Mouse (Mus musculus) frontal cortex, postnatal 14 days (tissue): Measurements from ENCODE around the gene Fam71a.

ENCODE experiments used
- DNase-seq, 2 experiments: peaks; one replicate each; pipeline ENCODE4 v3.0.0; 2022; ENCODE audit warnings: low spot score in 2 of 2

Gene Fam71a

GRCm38 (mm10) chr1:191164717-191165116 lies at the start of gene Fam71a:
Gene Fam71a (minus strand): TSS chr1:191164817.
- no peak for DNase-seq

GRCm38 (mm10) chr1:191211096-191211495 lies 46.5 kb upstream of the Fam71a start:
- no peak for DNase-seq

- DNase-seq: no peak
Observed at GRCm38 (mm10) chr1:191205791-191206190, 41.2 kb upstream of the Fam71a start.

DNA sequence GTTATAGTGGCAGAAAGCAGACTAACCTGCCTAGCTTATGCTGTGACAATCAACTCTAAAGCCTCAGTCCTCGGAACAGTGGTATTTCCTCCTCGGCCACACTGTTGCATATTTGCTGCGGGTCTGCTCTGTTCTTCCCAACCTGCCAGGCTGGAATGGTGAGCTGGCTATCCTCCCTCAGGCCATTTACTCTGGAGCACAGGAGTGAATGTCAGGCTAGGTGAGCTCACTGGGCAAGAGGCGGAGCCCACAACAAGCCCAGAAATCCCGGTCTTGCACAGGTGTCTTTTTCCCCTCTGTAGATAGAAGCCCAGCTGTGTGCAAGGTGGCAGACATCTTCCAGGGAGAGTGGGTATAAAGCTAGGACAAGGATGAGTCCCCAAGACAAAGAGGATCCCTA lies 40.3 kb upstream of the Fam71a start:
- DNase-seq: no peak

DNA sequence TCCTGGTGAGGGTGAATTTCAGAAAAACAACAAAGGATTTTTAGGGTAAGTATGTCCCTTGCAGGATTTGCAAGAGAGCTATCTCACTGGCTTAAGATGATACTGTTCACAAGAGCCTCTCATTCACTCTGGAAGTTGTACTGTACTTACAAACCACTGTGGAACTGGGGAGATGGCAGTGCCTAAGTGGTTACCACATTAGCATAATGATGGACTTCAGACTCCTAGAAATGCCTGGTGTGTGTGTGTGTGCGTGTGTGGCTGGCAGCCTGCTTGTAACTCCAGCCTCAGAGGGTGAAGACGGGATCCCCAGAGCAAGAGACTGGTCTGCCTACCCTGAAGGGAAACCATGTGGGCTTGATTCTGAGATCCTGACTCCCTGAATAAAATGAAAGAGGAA lies 38.9 kb upstream of the Fam71a start:
- no peak for DNase-seq

- DNase-seq: no peak
Observed at GRCm38 (mm10) chr1:191202208-191202952, 37.8 kb upstream of the Fam71a start.

DNA sequence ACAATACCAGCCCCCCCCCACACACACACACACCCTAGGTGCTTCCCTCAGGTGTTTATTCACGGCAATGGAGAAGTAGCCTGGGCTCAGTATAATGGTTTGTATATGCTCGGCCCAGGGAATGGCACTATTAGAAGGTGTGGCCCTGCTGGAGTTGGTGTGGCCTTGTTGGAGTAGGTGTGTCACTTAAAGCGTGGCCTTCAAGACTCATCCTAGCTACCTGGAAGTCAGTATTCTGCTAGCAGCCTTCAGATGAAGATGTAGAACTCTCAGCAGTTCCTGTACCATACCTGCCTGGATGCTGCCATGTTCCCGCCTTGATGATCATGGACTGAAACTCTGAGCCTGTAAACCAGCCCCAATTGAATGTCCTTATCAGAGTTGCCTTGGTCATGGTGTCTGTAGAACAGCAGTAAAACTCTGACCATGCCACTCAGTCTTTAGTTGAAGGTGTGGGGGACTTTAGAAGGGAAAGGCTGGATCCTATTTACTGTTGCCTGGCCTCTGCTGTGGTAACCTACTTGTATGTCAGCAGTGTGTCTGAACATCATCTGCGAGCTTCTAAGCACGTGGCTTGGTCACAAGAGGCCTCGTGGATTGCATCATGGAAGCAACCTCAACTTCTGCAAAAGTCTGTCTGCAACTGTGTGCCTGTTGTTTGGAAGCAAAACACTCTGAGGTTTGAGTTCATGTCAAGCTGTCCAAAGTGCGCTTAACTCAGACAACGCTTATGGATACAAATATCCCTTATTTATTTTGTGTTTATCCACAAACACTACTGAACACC lies 36.4 kb upstream of the Fam71a start:
- DNase-seq: no peak

GRCm38 (mm10) chr1:191197916-191198315 lies 33.3 kb upstream of the Fam71a start:
- DNase-seq: no peak

DNA sequence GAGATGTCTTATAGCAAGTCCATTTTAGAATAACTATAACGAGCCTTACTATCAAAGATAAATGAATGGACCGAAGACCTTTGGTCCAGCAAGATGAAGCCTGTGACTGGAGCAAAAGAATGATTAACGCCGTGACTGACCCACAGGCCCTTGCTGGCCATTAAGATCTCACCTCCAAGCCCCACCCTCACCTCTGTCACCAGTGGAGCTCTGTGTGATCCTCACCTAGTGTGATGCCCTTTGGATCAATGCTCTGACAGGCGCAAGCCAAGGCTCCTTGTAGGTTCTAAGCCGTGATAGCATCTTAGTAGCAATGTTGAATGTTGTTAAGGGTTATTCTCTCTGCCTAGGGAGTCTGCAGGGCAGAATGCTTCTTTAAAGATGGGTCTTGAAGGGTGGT lies 31.4 kb upstream of the Fam71a start:
- no peak for DNase-seq

DNA sequence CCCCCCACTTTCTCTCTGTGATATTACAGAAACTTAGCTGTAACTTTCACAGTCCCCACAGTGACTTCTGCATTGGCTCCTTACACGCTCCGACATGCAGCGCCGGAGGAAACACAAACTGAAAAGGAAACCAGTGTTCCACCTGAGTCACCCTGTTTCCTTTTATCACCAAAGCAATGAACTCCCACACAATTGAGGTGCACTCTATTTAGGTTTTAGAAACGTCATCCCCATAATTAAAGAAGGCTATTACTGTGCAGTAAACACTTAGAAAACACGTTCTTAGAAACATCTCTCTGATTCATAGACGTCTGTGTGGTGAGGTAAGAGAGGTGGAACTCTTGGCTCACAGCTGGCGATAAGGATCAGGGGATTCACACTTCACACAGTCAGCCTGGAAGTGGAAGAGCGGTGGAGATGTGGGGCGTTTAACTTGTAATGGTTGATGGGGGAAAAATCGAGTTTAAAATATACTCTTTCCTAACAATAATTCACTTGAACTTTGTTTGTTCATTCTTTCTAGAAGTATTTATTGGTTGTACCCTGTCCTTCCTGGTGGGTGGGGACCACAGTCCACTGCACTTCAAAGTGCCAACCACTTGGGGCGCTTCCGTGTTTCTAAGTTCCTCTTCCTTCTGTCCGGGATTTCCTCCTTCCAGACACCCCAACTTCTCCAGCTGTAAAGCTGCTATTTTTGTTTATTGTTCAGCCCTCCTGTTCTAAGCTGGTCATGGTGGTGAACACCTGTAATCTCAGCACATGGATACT lies 29.2 kb upstream of the Fam71a start:
- DNase-seq: no peak

DNA sequence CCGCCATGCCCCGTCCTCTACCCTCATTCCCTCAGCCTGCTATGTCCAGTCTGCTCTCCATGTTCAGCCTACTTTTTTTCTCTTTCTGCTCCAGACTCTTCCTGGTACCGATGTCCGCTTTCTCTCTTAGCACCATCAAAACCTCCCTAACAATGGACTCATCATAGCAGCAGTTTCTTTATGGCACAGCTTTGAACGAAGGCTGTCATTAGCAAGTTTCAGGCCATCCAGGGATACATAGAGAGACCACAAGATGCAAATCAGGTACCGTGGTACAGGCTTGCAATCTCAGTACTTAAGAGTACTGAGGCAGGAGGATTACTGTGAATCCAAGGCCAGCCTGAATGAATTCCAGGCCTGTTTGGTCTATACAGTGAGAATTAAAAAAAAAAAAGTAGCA lies 28.1 kb upstream of the Fam71a start:
- no peak for DNase-seq

GRCm38 (mm10) chr1:191192213-191192612 lies 27.6 kb upstream of the Fam71a start:
- no peak for DNase-seq

GRCm38 (mm10) chr1:191189671-191190372 lies 25.2 kb upstream of the Fam71a start:
- DNase-seq: no peak

DNA sequence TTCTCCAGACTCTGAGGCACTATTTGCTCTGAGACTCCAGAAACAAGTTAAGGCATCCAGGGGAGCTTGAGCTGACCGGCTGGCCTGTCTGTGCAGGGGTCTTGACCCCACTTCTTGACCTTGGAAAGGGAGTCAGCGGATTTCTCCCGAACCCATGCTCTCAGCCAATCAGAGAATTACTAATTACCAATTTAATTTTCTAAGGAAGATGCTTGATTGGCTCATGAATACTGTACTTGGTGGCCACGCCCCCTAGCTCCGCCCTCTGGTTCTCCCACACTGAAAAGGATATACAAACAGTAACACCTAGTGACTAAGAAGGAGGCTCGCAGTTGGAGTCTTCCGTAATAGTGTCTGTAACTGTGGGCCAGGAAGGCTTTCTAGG lies 21.8 kb upstream of the Fam71a start:
- no peak for DNase-seq

DNA sequence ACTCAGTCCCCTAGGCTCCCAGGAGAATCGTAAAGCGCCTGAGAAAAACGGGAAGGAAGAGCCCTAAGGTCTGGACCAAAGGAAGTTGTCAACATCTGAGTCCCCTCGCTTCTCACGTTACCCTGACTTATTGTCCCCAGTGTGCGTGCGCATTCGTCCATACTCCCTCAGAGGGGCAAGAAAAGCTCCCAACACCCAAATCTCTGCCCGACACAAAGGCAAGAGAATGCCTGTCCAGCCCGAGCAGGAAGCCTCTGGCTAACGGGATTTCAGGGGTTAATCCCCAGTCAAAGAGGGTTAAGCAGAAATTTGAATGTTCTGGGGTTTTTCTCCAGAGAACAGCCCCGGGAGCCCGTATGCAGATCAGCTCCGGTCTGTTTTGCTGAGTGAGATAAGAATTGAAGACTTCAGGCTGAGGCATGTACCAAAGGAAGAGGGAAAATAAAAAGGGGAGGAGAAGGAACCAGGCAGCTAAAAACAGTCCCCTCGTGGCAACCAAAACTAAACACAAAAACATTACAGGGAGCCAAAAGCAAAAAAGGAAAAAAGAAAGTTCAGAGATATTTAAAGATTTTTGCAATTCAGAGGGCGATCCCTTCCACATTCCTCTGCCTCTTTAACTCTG lies 21.3 kb upstream of the Fam71a start:
- no peak for DNase-seq

GRCm38 (mm10) chr1:191184841-191185251 lies 20.2 kb upstream of the Fam71a start:
- no peak for DNase-seq

- DNase-seq: no peak
Observed at GRCm38 (mm10) chr1:191184066-191184815, 19.6 kb upstream of the Fam71a start.

DNA sequence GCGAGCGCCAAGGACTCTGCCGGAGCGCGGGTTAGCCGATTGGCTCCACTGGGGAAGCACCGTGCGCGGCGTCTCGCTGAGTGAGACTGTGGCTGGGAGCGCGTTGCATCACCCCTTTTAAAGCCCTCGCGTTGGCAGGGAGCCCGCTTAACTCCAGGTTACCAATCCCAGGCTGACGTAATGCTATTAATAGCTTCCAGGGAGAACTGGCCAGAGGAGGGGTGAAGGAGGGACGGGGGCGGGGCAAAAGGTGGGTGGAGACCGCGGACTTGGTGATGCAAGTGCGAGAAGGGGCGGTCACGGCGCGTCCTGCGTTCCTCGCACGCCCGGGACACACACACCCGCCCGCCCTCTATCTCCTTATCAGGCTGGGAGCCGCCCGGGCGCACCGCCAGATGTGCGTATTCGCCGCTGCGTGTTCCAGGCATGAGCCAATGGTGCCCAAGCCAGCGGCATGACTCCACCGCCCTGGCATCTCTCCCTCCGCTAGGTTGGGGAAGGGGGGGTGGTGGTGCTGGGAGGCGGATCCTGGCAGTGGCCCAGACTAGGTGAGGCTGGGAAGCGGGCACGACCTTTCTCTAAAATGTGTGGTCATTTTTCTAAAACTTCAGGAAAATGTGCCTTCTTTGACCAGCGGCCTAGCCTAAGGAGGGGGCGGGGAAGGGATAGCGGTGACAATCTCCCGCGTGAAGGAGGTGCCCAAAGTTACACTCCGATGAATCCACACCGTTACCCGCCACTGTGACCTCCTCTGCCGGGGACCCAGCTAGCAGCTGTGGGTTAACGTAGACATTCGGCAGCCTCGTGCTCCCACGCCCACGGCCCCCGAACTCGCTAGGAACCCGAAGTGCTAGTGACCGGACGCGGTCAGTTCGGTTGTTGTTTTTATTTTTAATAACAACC lies 18.8 kb upstream of the Fam71a start:
- peak; percentile 63 to 75 for DNase-seq

DNA sequence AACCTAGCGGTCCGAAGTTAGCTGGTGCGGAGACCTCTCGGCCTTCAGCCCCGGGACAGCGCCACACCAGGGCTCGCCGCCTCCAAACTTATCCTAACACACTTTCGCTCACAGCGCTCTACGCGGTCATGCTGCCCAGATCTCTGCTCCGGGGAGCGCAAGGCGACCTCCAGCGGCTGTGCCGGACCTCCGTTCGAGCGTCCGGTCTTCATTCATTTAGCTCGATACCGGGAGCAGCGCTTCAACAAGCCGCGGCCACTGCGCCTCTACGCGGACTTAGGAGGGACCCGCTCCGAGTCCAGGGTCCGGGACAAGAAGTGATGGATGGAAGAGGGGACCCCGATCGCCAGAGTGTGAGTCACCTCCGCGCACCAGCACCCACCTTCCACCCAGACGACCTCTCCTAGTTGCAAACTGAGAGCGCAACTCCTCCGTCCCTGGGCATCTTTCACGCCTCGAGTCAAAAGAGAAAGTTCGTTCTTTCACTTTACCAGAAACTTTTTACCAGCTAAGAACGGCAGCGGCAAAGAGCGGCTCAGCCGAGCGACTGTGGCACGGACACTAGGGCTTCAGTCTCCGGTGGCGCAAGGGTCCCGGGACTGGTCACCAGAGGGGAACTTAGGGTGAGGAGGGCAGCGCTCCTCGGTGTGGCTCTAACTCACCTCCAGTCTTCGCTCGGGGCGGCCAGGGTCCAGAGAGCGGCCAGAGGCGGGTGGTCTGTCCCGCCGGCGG lies 18.0 kb upstream of the Fam71a start:
- no peak for DNase-seq
